Mouse (Mus musculus) Muller cell, postnatal 12 days (primary cell): Measurements from ENCODE around the gene Cldn3.

ENCODE experiments used
- DNase-seq: peaks from one replicate; pipeline ENCODE4 v3.0.0-alpha.2; 2015; ENCODE audit errors: inconsistent ontology term

The Cldn3 gene

GRCm38 (mm10) chr5:134965852-134966821 is 19.9 kb upstream of the Cldn3 start:
- DNase-seq = peak; percentile 71

GRCm38 (mm10) chr5:134967164-134967944 is 18.7 kb upstream of the Cldn3 start:
- no peak for DNase-seq

- DNase-seq = no peak
These were observed 15.3 kb upstream of the Cldn3 start for GRCm38 (mm10) chr5:134970671-134971070.

GRCm38 (mm10) chr5:134973081-134973480 is 12.9 kb upstream of the Cldn3 start:
- DNase-seq = no peak

GRCm38 (mm10) chr5:134973526-134973925 is 12.5 kb upstream of the Cldn3 start:
- DNase-seq = no peak

- DNase-seq = no peak
These were observed 11.7 kb upstream of the Cldn3 start for GRCm38 (mm10) chr5:134974294-134974693.

- no peak for DNase-seq
These were observed 11.1 kb upstream of the Cldn3 start for GRCm38 (mm10) chr5:134974921-134975320.

- DNase-seq = no peak
These were observed 9.8 kb upstream of the Cldn3 start for GRCm38 (mm10) chr5:134976164-134976563.

- no peak for DNase-seq
These were observed 9.3 kb upstream of the Cldn3 start for GRCm38 (mm10) chr5:134976577-134977250.

- no peak for DNase-seq
These were observed 8.2 kb upstream of the Cldn3 start for GRCm38 (mm10) chr5:134977837-134978236.

GRCm38 (mm10) chr5:134981149-134981548 is 4.9 kb upstream of the Cldn3 start:
- no peak for DNase-seq

- DNase-seq = no peak
These were observed 2.9 kb upstream of the Cldn3 start for GRCm38 (mm10) chr5:134983111-134983510.

- DNase-seq = no peak
These were observed 2.2 kb upstream of the Cldn3 start for GRCm38 (mm10) chr5:134983771-134984170.

GRCm38 (mm10) chr5:134986298-134987268 is 569 bp downstream of the Cldn3 start:
- DNase-seq = no peak

GRCm38 (mm10) chr5:134989166-134989565 is 3.2 kb downstream of the Cldn3 start:
- DNase-seq = no peak

GRCm38 (mm10) chr5:134989741-134990140 is 3.7 kb downstream of the Cldn3 start:
- no peak for DNase-seq

- DNase-seq = no peak
These were observed 6.6 kb downstream of the Cldn3 start for GRCm38 (mm10) chr5:134992566-134992965.

GRCm38 (mm10) chr5:134998359-134998758 is 12.3 kb downstream of the Cldn3 start:
- DNase-seq = no peak

GRCm38 (mm10) chr5:134999797-135000196 is 13.8 kb downstream of the Cldn3 start:
- DNase-seq = no peak

- no peak for DNase-seq
These were observed 14.7 kb downstream of the Cldn3 start for GRCm38 (mm10) chr5:135000751-135001150.

GRCm38 (mm10) chr5:135001309-135001708 is 15.3 kb downstream of the Cldn3 start:
- DNase-seq = peak; percentile 78
